Mouse (Mus musculus) c-Kit-negative CD71-positive TER-119-positive erythroid progenitor cells, embryonic 14.5 days (primary cell): ENCODE results near the gene Arhgap17.

Experiments used
- DNase-seq: peaks from one replicate; pipeline ENCODE4 v3.0.0-alpha.2; 2013; ENCODE audit warnings: low read depth, low spot score

Arhgap17 gene

DNA sequence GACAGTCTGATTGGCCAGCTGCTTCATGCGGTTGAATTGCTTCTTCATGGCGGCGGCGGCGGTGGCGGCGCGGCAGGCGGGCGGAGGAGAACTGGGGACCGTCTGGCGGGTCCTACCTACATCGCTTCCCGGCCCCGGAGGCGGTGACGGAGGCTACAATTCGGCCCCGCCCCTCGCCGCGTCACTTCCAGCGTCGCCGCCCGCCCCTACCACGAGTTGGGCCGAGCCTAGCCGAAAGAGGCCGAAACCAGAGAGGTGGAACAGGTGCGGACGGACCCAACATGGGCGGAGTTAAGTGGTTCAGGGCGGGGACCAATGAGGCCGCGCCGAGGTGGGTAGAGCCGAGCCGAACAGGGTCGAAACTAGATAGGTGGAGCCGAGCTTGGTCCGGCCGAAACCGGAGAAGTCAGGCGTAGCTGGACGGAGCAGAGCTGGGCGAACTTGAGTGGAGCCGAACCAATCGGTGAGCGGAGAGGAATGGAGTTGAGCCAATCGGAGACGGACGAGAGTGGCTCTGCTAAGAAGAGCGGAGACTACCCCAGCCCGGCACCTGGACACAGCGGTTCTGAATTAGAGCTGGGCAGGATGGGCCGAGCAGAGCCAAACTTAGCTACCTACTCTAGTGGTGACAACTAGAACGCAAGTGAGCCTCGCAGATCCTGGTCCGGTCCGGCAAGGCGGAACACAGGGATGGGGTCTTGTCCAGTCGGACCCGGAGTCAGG is at the start of gene Arhgap17, which contains the start of gene Lcmt1:
TSS of gene Arhgap17 (minus strand) at position 157 of the 723 bp plus-strand sequence.
TSS of gene Lcmt1 (plus strand) at position 26 of the 723 bp plus-strand sequence.
- DNase-seq: peak; percentile 99

- no peak for DNase-seq
These were observed 47.9 kb upstream of the Arhgap17 start for GRCm38 (mm10) chr7:123417661-123418060.

- DNase-seq: no peak
These were observed 47.1 kb upstream of the Arhgap17 start for GRCm38 (mm10) chr7:123416803-123417202.

DNA sequence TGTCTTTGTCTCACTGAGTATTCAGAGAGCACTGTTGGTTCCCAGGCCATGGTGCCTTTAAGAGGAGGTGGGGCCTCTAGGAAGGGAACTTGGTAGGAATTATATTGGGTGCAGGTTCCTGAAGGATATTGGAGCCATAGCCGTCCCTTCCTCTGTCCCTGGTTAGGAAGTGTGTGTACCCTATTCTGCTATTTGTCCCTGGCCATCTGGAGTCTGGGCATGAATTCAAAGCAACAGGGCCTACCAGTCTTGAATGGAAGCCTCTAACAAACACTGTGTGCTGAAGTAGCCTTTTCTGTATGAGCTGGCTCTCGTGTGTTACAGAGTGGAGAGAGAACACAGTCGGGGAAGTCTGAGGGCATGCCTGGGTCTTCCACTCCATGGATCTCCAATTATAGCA is 42.4 kb upstream of the Arhgap17 start:
- DNase-seq: no peak

DNA sequence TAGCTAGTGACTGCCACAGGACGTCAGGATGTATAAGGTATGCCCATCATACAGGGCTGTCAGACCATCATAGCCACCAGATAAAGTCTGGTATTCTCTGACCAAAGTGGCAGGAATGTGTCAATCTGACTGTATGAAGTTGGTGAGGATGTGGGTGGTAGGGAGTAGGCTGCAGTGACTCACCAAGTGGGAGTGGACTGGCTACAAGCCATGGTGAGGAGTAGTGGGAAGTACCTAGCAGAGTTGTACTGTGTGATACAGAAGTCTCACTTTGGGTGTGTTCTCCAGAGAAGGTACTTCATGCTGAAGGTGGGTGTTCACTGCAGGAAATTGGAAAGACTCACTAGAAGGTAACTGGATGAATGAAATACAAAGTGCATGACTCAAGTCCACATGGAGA is 41.4 kb upstream of the Arhgap17 start:
- no peak for DNase-seq

DNA sequence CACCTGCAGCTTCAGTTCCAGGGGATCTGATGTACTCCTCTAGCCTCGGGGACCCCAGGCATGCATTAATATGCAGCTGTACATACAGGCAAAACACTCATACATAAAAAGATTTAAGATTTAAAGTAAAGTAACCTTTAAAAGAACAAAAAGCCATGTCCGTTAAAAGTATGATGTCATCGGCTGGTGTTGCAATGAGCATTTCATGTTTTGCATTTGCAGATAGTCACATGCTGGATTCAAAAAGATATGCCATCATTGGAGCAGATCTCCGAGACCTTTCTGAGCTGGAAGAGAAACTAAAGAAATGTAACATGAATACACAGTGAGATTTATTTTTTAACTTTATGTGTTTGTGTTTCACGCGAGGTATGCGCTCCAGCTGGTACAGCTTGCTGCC is 40.8 kb upstream of the Arhgap17 start:
- DNase-seq: no peak

- no peak for DNase-seq
These were observed 37.3 kb upstream of the Arhgap17 start for GRCm38 (mm10) chr7:123406988-123407387.

DNA sequence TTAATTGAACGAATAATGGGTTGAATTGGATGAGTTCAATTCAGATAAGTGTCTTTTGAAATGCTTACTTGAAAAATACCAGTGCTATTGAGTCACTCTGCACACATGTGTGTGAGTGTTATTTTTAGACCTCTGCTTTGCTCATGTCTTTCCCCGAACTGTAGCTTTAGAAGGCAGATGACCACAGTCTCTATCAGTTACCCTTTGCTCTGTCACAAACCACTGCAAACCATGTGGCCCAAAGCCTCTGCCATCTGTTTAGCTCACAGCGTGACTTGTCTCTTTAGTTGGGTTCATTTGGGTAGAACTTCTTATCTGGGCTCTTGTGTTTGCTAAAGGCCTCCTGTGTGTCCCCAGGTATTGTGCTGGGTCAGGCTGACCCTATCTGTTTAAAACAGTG is 35.9 kb upstream of the Arhgap17 start:
- no peak for DNase-seq

- DNase-seq: no peak
These were observed 34.5 kb upstream of the Arhgap17 start for GRCm38 (mm10) chr7:123404198-123404597.

GRCm38 (mm10) chr7:123401121-123401520 is 31.4 kb upstream of the Arhgap17 start:
- no peak for DNase-seq

- no peak for DNase-seq
These were observed 29.6 kb upstream of the Arhgap17 start for GRCm38 (mm10) chr7:123399286-123399685.

DNA sequence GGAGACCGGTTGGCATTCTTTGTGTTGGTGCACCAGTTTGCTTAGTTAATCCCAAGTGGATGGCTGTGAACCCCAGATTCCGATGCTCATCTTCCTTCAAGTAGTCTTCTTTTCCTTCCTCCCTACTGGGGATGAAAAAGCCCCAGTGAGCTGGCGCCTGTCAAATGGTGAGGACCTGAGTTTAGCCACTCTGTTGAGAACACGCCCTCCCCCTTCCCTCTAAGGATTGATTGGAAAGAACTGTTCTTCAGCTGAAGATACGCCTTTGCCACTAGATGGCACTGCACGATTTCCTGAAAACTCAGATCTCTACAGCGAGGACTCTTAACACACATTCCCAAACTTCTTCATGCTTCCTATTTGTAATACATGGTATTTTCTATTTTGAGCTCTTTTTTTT is 29.1 kb upstream of the Arhgap17 start:
- peak; percentile 29 for DNase-seq

DNA sequence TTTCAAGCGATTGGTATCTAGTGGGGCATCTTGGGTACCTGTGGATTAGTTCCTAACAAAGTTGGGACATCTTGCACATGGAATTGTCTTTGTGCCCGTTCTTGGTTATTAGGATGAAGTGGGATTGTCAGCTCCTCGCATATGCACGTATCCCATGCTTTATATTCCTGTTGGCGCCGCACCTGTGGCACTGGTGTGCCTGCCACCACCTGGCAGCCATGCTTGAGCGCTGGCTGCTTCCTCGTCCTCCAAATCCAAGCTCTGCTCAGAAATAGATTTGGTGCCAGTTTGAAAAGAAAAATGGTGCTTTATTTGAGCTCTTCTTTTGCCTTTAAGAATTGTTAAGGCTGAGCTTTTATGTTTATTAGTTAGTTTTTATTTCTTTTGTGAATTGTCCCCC is 28.2 kb upstream of the Arhgap17 start:
- DNase-seq: no peak

DNA sequence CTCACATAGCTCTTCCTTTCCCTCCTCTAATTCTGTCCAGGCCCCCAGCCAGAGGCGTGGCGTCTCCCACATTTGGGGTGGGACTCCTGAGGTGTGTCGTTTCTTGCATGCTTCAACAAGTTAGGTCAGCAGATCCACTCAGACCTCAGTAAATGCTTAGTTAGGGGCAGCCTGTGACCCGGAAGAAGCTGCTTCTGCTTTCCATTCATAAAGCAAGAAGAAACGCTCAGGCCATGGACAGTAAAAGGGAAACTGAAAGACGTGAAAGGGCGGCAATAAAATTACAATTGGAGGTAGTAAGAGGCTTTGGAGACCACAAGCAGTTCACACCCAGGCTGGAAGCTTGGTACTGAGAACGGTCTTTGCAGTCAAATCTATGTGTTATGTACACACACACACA is 27.7 kb upstream of the Arhgap17 start:
- DNase-seq: no peak

GRCm38 (mm10) chr7:123396900-123397299 is 27.2 kb upstream of the Arhgap17 start:
- no peak for DNase-seq

DNA sequence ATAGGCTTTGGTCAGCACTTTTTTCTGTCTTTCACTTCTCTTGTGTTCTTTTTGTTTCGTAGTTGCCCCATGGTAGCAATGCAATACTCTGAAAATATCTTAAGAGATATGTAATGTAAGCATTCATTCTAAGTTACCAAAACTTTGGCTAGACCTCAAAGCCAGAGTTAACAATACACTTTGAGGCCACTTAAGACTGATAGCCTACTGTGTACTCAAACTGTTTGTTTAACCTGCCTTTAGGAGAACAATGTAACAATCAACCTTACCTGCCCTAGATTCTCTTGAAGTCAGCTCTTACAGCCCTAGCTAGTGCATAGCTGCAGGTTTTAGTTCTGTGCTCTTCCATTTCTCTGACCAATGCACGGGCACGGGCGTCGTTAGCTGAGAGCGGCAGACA is 24.6 kb upstream of the Arhgap17 start:
- DNase-seq: no peak

DNA sequence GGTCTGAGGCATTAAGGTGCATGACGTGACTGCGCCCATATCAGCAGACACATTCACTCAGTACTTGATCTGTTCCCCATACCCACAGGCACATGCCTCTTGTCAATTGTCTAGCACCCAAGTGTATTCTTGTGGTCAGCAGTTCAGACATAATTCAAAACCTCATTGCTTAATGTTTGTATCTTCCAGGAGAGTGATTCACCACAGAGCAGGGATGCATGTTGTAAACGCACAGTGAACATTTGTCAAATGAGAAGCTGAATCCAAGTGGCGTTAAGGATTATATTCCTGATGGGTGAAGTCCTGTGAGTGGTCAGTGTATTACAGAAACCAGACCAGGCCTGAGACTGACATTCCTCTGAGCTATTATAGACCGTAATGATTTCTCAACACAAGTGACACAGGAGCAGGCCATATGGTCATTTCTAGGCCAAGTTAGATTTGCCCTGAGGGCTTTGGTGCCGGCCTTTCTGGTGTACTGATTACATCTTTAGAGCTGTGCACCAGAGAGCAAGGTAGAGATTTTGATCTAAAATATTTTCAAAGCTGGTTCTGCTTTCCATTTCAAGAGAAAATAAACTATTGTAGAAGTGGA is 20.1 kb upstream of the Arhgap17 start:
- no peak for DNase-seq

GRCm38 (mm10) chr7:123385693-123386407 is 16.1 kb upstream of the Arhgap17 start:
- DNase-seq: no peak

GRCm38 (mm10) chr7:123377443-123378400 is 8.0 kb upstream of the Arhgap17 start:
- peak; percentile 97 for DNase-seq

DNA sequence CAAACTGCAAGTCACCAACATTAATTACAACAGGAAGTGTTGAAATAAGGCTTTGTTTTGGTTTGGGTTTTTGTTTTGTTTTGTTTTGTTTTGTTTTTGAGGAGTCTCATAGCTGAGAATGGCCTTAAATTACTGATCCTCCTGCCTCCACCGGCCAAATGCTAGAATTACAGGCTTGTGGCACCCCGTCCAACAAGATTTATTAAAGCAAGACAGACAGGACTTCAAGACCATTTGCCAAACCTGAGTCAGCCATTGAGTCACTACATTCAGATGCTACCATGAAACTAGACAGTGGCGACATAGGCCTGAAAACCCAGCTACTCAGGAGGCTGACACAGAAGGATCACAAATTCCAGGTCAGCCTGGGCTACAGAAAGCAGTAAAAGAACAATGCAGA is 1.8 kb upstream of the Arhgap17 start:
- no peak for DNase-seq

GRCm38 (mm10) chr7:123370700-123371099 is 985 bp upstream of the Arhgap17 start:
- no peak for DNase-seq
